Mouse (Mus musculus): ENCODE measurements around the gene Mrpl50.
"Not testable (repeated sequence)": the region's sequence is repeated elsewhere in the genome, so short reads cannot be mapped to it uniquely, and the experiment has no call there.

The Mrpl50 gene

DNA sequence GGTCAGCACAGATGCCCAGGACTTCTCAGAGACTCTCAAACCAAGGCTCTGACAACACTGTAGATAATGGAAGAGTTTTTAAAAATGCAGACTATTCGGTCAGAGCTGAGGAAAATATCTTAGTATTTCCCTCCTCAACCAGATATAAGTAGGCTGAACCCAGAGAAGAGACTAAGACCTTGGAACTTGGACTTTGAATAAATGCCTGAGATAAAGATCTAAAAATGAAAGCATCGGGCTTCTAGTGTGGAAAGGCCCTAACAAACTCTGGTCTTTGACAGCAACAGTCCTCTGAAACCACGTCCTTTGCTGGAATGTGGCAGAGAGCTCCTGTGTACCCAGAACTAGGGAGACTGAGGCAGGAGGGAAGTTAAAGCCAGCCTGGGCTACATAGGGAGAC, 14.5 kb downstream of the Mrpl50 start, which contains the start of gene Baat:
Gene Baat, minus strand, starts transcription at position 172 of the 400 bp plus-strand sequence.
- DNase-seq = no peak

GRCm38 (mm10) chr4:49503563-49503962, 17.3 kb downstream of the Mrpl50 start:
- DNase-seq = no peak

GRCm38 (mm10) chr4:49485934-49486650, 34.8 kb downstream of the Mrpl50 start:
- not testable (repeated sequence) for DNase-seq

- DNase-seq = no peak
Measured at GRCm38 (mm10) chr4:49485442-49485841, 35.5 kb downstream of the Mrpl50 start.

- peak; percentile 28 for DNase-seq
Measured at GRCm38 (mm10) chr4:49480896-49481295, 40.0 kb downstream of the Mrpl50 start.

- peak; percentile 19 for DNase-seq
Measured at GRCm38 (mm10) chr4:49480104-49480760, 40.7 kb downstream of the Mrpl50 start.

- DNase-seq = not testable (repeated sequence)
Measured at GRCm38 (mm10) chr4:49479035-49479434, 41.9 kb downstream of the Mrpl50 start.

- DNase-seq = peak; percentile 87
Measured at GRCm38 (mm10) chr4:49478118-49478877, 42.6 kb downstream of the Mrpl50 start.

GRCm38 (mm10) chr4:49474583-49474982, 46.3 kb downstream of the Mrpl50 start:
- peak; percentile 67 for DNase-seq

- DNase-seq = no peak
Measured at GRCm38 (mm10) chr4:49473435-49474100, 47.3 kb downstream of the Mrpl50 start, which contains the start of gene Acnat1. Gene Acnat1, minus strand, starts transcription at chr4:49473912.

DNA sequence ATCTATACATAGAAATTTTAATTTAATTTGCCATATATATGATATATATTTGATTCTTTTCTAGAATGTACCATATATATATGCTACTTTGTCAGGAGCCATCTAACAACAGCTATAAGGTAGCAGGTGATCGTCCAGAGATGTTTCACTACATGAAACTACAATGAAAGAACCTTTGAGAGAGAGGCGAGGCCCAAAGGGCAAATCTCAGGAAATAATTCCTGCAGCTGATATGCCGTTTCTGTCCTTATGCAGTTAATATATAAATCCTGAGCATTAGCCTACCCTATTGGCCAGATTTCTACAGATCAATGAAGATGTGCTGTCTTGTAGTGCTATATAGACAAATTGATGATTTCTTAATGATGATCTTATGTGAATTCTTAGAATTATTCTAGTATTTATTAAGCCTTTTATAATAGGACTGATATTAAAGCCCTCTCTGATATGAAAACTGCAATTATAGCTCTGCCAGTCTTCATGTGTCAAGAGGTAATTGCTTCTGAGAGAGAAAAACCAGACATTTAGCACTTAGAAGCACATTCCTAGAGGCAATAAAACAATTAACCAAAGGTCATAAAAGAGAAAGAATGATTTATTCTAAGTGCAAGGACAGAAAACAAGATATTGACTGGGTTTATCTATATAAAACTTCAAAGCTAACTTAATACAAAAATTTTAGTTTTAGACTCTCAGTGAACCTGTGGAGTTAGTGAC, 51.3 kb downstream of the Mrpl50 start:
- no peak for DNase-seq

DNA sequence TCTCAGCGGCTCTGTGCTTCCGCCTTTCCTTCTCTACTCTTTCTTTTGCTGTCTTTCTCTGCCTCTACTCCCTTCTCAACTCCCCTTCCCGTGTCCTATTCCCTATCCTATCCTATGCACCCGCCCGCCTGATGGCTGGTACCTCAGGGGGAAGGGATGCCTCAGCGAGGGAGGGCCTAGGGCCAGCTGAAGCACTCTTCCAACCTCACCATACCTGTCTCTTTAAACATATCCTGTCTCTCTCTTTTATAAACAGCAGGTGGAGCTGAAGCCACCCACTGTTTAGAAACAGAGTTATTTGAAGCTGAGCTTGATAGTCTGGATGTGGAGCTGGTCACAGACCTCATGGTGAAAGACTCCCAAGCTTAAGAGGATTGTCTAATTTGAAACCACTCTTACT, 53.5 kb downstream of the Mrpl50 start:
- DNase-seq = no peak
